Mouse (Mus musculus): ENCODE results near the gene Arrdc5. TPM values are rescaled to one million over a fixed set of nuclear protein-coding genes. Genes with fewer than 3 reads are reported as not detected.
"Not testable (repeated sequence)": the region's sequence is repeated elsewhere in the genome, so short reads cannot be mapped to it uniquely, and the experiment has no call there.

The Arrdc5 gene
- polyA plus RNA-seq, 1 experiment: not detected

DNA sequence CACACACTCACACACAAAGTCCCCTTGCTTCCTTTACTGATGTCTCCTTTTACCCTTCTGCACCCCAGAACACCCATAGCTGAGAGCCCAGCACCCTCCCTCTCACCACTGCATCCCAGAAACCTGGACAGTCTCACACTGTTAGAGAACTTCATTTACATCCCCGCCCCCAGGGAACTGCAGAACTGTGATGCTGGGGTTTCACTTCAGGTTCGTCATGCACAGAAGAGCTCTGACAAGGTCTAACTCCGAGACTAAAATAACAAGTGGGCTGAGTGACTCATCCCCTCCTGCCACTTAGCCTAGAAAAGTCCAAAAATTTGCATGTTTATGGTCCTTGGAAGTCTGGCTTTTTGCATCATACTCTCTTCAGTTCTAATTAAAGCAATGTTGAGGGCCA is 33.8 kb downstream of the Arrdc5 start:
- 25% methylated on average over 3 of the region's 3 CpGs for WGBS
- TF ChIP-seq CTCF (IDR thresholded peaks at IDR 0.05; ENCODE audit: insufficient read depth, low read depth, low read length) (no peak), POLR2A (IDR thresholded peaks at IDR 0.05; ENCODE audit: insufficient read depth, low read depth, low read length) (no peak)
- Histone ChIP-seq H3K4me1 (ENCODE audit: control insufficient read depth, insufficient read depth, low read length) (peaks cover 36% of the 10 kb centered on the region), H3K4me3 (ENCODE audit: insufficient read depth, low read depth, low read length) (no peak overlapping the region), H3K27ac (ENCODE audit: insufficient read depth, low read depth, low read length) (peak overlapping the region; percentile 68)

DNA sequence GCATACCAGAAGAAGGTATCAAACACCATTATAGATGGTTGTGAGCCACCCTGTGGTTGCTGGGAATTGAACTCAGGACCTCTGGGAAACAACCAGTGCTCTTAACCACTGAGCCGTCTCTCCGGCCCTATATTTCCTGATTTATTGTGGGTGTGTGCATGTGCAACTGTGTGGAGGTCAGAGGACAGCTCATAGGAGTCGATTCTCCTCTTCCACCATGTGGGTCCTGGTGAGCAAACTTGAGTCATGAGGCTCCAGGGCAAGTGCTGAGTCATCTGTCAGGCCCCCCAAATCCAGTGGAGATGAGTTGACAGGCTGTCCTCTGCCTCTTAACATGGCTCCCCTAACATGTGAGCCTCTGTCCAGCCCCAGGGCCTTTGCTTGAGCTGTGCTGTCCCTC is 34.2 kb downstream of the Arrdc5 start:
- Histone ChIP-seq H3K4me3 (ENCODE audit: insufficient read depth, low read depth, low read length) (no peak overlapping the region), H3K27ac (ENCODE audit: insufficient read depth, low read depth, low read length) (peak overlapping the region; percentile 68), H3K4me1 (ENCODE audit: control insufficient read depth, insufficient read depth, low read length) (peaks cover 40% of the 10 kb centered on the region)
- TF ChIP-seq POLR2A (IDR thresholded peaks at IDR 0.05; ENCODE audit: insufficient read depth, low read depth, low read length) (no peak), CTCF (IDR thresholded peaks at IDR 0.05; ENCODE audit: insufficient read depth, low read depth, low read length) (no peak)
- WGBS: 43% methylated on average over 3 of the region's 3 CpGs

DNA sequence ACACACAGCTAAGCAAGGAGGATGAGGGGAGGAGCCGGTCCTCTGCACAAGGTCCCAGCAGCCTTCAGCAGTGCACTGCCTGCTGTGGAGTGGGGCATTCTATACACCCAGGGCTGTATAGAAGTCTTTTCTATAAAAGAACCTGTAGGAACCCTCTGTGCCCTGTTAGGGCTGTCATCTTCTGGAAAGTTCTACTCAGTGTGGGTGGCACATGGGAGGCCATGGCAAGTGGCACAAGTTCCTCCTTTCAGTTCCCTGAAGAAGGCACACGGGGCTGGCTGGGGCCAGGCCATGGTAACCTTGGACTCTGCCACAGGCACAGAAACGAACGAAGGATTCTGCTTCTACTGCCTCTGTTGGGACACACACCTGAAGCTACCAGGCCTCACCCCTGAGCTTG is 35.1 kb downstream of the Arrdc5 start:
- H3K27ac ChIP-seq (ENCODE audit: insufficient read depth, low read depth, low read length): no peak overlapping the region
- 89% methylated on average over 4 of the region's 4 CpGs for WGBS
- TF ChIP-seq POLR2A (IDR thresholded peaks at IDR 0.05; ENCODE audit: insufficient read depth, low read depth, low read length) (no peak), CTCF (IDR thresholded peaks at IDR 0.05; ENCODE audit: insufficient read depth, low read depth, low read length) (no peak)
- no peak overlapping the region for H3K4me3 ChIP-seq (ENCODE audit: insufficient read depth, low read depth, low read length)
- peaks cover 40% of the 10 kb centered on the region for H3K4me1 ChIP-seq (ENCODE audit: control insufficient read depth, insufficient read depth, low read length)

DNA sequence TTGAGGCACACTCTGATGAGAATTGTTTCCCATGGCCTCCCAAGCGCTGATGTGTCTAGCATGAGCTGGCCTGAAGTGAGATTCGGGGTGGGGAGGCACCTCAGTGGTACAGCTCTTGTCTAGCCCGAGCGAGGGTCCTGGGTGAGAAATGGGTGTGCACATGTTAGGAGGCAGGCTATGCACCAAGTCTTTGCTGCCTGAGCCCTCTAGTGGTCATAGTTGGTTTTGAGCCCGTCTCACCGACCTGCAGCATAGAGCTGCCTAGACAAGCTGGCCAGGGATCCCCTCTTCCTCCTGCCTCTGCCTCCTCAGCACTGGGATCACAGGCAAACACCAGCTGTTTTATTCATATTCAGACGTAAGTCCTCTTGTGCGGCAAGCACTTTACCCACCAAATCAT is 36.1 kb downstream of the Arrdc5 start:
- H3K4me3 ChIP-seq (ENCODE audit: insufficient read depth, low read depth, low read length): no peak overlapping the region
- 14% methylated on average over 8 of the region's 8 CpGs for WGBS
- TF ChIP-seq POLR2A (IDR thresholded peaks at IDR 0.05; ENCODE audit: insufficient read depth, low read depth, low read length) (no peak), CTCF (IDR thresholded peaks at IDR 0.05; ENCODE audit: insufficient read depth, low read depth, low read length) (peak; percentile 62; the same call in 1 of the 2 replicates)
- peaks cover 42% of the 10 kb centered on the region for H3K4me1 ChIP-seq (ENCODE audit: control insufficient read depth, insufficient read depth, low read length)
- no peak overlapping the region for H3K27ac ChIP-seq (ENCODE audit: insufficient read depth, low read depth, low read length)

DNA sequence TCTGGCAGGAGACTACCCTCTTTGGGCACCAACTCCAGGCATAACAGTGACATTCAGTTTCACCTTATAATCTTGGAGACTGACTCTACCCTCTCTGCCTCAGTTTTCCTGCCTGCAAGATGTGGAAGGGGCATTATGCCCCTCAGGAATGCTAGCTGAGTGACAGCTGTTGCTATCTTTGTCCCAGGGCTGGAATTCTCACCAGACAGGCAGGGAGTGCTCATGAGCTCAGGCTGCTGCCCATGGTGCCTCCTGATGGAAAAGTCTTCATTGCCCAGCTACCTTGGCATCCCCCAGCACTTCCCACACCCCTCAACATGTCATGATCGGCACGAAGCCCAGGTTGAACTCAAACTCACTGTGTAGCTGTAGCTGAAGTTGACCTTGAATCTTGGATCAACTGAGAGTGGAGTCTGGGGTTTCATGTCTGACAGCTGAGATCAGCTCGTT is 37.4 kb downstream of the Arrdc5 start:
- no peak overlapping the region for H3K4me3 ChIP-seq (ENCODE audit: insufficient read depth, low read depth, low read length)
- WGBS: 67% methylated on average over 3 of the region's 3 CpGs
- peaks cover 55% of the 10 kb centered on the region for H3K4me1 ChIP-seq (ENCODE audit: control insufficient read depth, insufficient read depth, low read length)
- H3K27ac ChIP-seq (ENCODE audit: insufficient read depth, low read depth, low read length): no peak overlapping the region
- TF ChIP-seq CTCF (IDR thresholded peaks at IDR 0.05; ENCODE audit: insufficient read depth, low read depth, low read length): no peak
- TF ChIP-seq POLR2A (IDR thresholded peaks at IDR 0.05; ENCODE audit: insufficient read depth, low read depth, low read length): no peak

DNA sequence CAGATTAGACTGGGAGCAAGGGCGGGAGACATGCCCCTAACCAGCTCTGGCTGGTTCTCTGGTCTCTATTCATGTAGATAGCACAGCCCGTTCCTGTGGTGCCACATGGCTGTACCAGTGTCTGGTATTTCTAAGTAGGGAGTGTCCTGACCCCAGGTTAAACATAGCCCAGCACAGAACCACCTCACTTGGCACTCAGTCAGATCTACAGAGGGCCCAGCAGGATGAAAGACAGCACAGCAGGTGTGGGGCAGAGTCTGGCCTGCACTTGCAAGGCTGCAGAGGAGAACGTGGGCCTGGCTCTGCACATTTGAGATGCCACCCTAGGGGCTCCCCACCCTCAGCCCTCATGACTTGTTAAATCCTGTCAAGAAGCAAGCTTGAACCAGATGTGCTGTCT is 38.9 kb downstream of the Arrdc5 start:
- H3K4me3 ChIP-seq (ENCODE audit: insufficient read depth, low read depth, low read length): no peak overlapping the region

DNA sequence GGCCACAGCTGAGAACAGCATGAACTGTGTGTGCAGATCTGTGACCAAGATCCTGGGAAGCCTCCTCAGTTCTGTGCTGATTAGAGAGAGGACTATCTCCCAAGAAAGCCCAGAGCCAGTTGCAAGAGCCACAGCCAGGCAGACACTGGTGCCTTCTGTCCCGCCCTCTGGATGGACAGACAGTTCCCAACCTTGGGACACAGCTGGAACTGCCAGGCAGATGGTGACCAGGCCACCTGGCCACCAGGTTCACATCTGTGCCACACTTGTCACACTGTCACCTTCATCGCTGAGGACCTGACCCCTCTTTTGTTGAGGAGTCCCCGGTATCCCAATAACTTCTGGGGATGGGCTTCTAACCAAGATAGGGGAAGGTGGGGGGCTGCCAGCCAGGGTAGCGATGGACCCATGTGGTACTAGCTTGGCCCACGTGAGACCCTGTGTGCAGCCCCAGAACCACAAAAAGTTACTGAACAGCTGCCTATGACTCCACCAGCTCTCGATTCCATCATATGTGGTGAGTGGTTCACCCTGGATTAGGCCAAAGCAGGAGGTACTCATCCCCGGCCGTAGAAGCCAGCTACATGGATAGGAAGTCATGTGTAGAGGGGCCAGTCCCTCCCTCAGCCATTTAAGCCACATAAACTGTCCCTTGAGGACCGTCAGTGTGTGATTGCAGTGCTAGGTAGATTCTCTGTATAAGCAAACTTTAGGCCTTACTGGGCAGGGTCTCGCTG is 40.6 kb downstream of the Arrdc5 start:
- Histone ChIP-seq H3K4me3 (ENCODE audit: insufficient read depth, low read depth, low read length) (no peak overlapping the region), H3K4me1 (ENCODE audit: control insufficient read depth, insufficient read depth, low read length) (peaks cover 56% of the 10 kb centered on the region), H3K27ac (ENCODE audit: insufficient read depth, low read depth, low read length) (no peak overlapping the region)
- no peak for TF ChIP-seq CTCF (IDR thresholded peaks at IDR 0.05; ENCODE audit: insufficient read depth, low read depth, low read length)
- TF ChIP-seq POLR2A (IDR thresholded peaks at IDR 0.05; ENCODE audit: insufficient read depth, low read depth, low read length): no peak
- 87% methylated on average over 10 of the region's 10 CpGs for WGBS

More for the DNA sequence above, 38.9 kb downstream of the Arrdc5 start:
- Histone ChIP-seq H3K4me1 (ENCODE audit: control insufficient read depth, insufficient read depth, low read length) (peaks cover 59% of the 10 kb centered on the region), H3K27ac (ENCODE audit: insufficient read depth, low read depth, low read length) (no peak overlapping the region)
- WGBS: 53% methylated on average over 3 of the region's 3 CpGs
- TF ChIP-seq CTCF (IDR thresholded peaks at IDR 0.05; ENCODE audit: insufficient read depth, low read depth, low read length): no peak
- no peak for TF ChIP-seq POLR2A (IDR thresholded peaks at IDR 0.05; ENCODE audit: insufficient read depth, low read depth, low read length)

DNA sequence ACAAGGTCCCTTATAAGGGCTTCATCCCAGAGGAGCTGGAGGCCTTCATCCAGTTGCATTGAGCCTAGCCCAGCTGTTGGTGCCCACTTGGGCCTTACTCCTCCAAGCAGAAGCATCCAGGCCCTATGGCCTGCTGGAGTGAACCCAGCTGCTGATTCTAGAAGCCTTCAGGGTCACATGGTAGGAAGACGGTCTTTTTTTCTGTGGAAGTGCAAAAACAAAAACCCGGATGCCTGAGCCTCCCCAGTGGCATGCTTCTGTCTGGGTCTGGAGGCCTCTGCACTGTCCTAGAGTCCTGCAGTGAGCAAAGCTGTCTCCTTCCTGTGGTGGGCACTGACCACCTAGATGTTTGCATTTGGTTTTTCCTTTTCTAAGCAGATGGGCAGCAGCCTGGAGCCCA is 41.3 kb downstream of the Arrdc5 start:
- H3K27ac ChIP-seq (ENCODE audit: insufficient read depth, low read depth, low read length): not testable (repeated sequence)
- 38% methylated on average over 2 of the region's 2 CpGs for WGBS
- Histone ChIP-seq H3K4me3 (ENCODE audit: insufficient read depth, low read depth, low read length) (peak overlapping the region; percentile 62; the same call in 1 of the 2 replicates), H3K4me1 (ENCODE audit: control insufficient read depth, insufficient read depth, low read length) (peaks cover 54% of the 10 kb centered on the region)

DNA sequence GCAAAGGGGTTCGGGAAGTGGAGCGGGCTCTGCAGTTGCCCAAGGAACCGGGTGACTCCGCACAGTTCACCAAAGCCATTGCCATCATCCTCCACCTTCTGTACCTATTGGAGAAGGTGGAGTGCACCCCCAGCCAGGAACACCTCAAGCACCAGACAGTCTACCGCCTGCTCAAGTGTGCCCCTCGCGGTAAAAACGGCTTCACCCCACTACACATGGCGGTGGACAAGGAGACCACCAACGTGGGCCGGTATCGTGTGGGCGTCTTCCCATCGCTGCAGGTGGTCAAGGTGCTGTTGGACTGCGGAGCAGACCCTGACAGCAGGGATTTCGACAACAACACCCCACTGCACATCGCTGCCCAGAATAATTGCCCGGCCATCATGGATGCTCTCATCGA is 41.8 kb downstream of the Arrdc5 start:
- not testable (repeated sequence) for H3K27ac ChIP-seq (ENCODE audit: insufficient read depth, low read depth, low read length)
- WGBS: 88% methylated on average over 19 of the region's 19 CpGs
- Histone ChIP-seq H3K4me1 (ENCODE audit: control insufficient read depth, insufficient read depth, low read length) (peaks cover 54% of the 10 kb centered on the region), H3K4me3 (ENCODE audit: insufficient read depth, low read depth, low read length) (peak overlapping the region; percentile 62; the same call in 1 of the 2 replicates)

All from olfactory bulb, adult 2 months (tissue).